Mouse (Mus musculus) midbrain, embryonic 10.5 days (tissue): ENCODE measurements at regions not wholly inside any gene's neighbourhood (a gene's known extent, or its start where the extent isn't known, plus 50 kb on each side); places are given as distances from the start of the nearest gene placed in this dataset.

Experiments used
- DNase-seq: peaks from one replicate; pipeline ENCODE4 v3.0.0-alpha.2; 2017; ENCODE audit warnings: low spot score
- H3K27ac ChIP-seq: fragments of 300-500 bp; sonication (generic); replicated peaks from 2 replicates; pipeline ENCODE4 v1.5.1; 2016; ENCODE audit warnings: mild to moderate bottlenecking
- H3K27me3 ChIP-seq: fragments of 300-500 bp; sonication (generic); 2 replicates; pipeline ENCODE4 v1.6.1; 2016; ENCODE audit warnings: low read depth, mild to moderate bottlenecking; ENCODE audit not compliant: poor library complexity, severe bottlenecking
- H3K36me3 ChIP-seq: fragments of 300-500 bp; sonication (generic); 2 replicates; pipeline ENCODE4 v1.6.1; 2016; ENCODE audit warnings: mild to moderate bottlenecking, moderate library complexity
- H3K4me1 ChIP-seq: fragments of 300-500 bp; sonication (generic); 2 replicates; pipeline ENCODE4 v1.6.1; 2016
- H3K4me3 ChIP-seq: fragments of 300-500 bp; sonication (generic); 2 replicates; pipeline ENCODE4 v1.5.1; 2016; ENCODE audit warnings: mild to moderate bottlenecking, moderate library complexity
- H3K9me3 ChIP-seq: fragments of 300-500 bp; sonication (generic); replicated peaks from 2 replicates; pipeline ENCODE4 v1.6.1; 2016; ENCODE audit warnings: mild to moderate bottlenecking
- WGBS: fragments of 180-500 bp; shearing (Covaris S2); methylation state at CpG from one replicate; pipeline ENCODE4 v1.1.7; 2016; 5-methylcytosine and 5-hydroxymethylcytosine counted together

- Histone ChIP-seq H3K4me3 (no peak overlapping the region), H3K4me1 (no peaks in the 10 kb centered on the region), H3K27ac (no peak overlapping the region), H3K36me3 (no peaks in the 10 kb centered on the region), H3K9me3 (no peaks in the 10 kb centered on the region), H3K27me3 (0 out of 2 replicates have a peak, but pooled peaks cover 7% of the 10 kb centered on the region)
- DNase-seq = no peak
- WGBS = 90% methylated on average over 5 of the region's 5 CpGs
These were observed 195.4 kb upstream of the Habp2 start for GRCm38 (mm10) chr19:56091581-56091980.

DNA sequence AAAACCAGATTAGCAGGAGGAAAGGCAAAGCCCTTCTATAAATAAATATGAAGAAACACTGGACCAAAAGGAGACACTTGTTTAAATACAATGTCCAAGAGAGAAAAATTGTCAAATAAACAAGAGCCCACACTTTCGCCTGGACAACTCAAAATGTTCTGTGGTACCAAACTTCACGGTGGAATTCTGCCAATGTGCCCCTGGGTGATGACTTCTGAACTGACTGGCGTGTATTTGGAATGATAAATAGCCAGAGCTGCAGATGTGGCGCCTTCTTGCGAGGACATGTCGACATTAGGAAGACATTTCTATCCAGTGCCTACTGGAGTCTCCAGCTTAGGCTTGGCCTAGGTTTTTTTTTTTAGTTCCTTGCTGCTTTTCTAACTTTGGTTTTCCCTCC, 191.1 kb upstream of the Habp2 start:
- WGBS = 90% methylated on average over 6 of the region's 6 CpGs
- H3K4me3 ChIP-seq = no peak overlapping the region
- 0 out of 2 replicates have a peak, but pooled peaks cover 7% of the 10 kb centered on the region for H3K27me3 ChIP-seq
- H3K9me3 ChIP-seq = peaks cover 16% of the 10 kb centered on the region; the same call in 1 of the 2 replicates
- no peaks in the 10 kb centered on the region for H3K4me1 ChIP-seq
- no peak overlapping the region for H3K27ac ChIP-seq
- no peaks in the 10 kb centered on the region for H3K36me3 ChIP-seq
- DNase-seq = no peak

DNA sequence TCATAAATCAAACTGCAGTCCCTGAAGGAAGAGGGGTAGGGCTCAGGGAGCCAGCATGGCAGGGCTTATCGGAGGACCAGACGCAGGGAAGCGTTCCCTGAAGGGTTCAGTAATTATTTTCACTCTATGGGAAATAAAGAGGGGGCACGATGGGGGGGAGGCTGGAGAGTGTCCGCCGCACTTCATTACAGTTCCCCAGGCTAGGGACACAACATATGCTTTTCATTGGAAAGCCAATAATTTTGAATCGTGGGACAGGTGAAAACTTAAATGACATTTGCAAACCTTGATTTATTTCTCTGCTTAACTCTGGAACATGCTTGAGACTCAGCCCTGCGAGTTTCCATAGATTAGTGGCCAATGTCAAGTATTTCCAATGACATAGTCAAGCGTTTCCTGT, 187.2 kb upstream of the Habp2 start:
- peaks cover 5% of the 10 kb centered on the region; the same call in 1 of the 2 replicates for H3K4me1 ChIP-seq
- no peak overlapping the region for H3K4me3 ChIP-seq
- peaks cover 16% of the 10 kb centered on the region; the same call in 1 of the 2 replicates for H3K27me3 ChIP-seq
- no peak overlapping the region for H3K27ac ChIP-seq
- DNase-seq = no peak
- WGBS = 91% methylated on average over 9 of the region's 9 CpGs
- H3K36me3 ChIP-seq = no peaks in the 10 kb centered on the region
- H3K9me3 ChIP-seq = peaks cover 16% of the 10 kb centered on the region; the same call in 1 of the 2 replicates

GRCm38 (mm10) chr19:56100131-56100872, 186.6 kb upstream of the Habp2 start:
- Histone ChIP-seq H3K4me3 (no peak overlapping the region), H3K36me3 (no peaks in the 10 kb centered on the region)
- DNase-seq = no peak

DNA sequence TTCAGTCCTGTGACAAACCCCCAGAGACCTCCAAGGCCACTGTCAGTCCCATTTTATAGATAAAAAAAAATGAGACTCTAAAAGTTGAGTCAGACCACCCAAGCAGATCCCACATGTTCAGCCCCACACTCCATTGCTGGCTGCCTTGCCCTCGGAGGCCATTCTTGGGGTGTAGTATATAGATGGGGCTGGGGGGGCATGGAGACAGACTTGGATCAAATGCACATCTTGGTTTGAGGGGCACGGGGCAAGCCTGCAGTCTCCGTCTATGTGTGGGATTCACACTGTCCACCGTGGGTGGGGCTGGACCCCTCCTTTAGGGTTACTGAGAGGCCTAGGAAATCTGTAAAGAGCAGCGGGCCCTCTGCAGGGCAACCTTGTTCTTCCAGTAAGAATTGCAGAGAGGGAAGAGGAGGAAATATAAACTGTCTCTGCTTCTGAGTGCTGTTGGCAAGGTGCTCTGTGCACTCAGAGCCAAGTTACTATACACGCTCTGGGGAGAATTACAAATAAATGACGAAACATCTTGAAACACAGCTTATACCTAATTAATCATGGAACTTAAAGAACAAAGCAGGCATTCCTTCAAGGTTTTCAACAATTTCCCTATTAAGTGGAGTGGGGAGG, 184.4 kb upstream of the Habp2 start:
- H3K36me3 ChIP-seq = no peaks in the 10 kb centered on the region
- peaks cover 29% of the 10 kb centered on the region; the same call in 1 of the 2 replicates for H3K27me3 ChIP-seq
- H3K9me3 ChIP-seq = peaks cover 16% of the 10 kb centered on the region; the same call in 1 of the 2 replicates
- H3K4me3 ChIP-seq = no peak overlapping the region
- H3K4me1 ChIP-seq = peaks cover 23% of the 10 kb centered on the region
- 82% methylated on average over 7 of the region's 7 CpGs for WGBS
- no peak for DNase-seq
- H3K27ac ChIP-seq = no peak overlapping the region

More at GRCm38 (mm10) chr19:56100131-56100872, 186.6 kb upstream of the Habp2 start:
- WGBS = 69% methylated on average over 4 of the region's 4 CpGs
- no peak overlapping the region for H3K27ac ChIP-seq
- peaks cover 16% of the 10 kb centered on the region; the same call in 1 of the 2 replicates for H3K9me3 ChIP-seq
- peaks cover 16% of the 10 kb centered on the region; the same call in 1 of the 2 replicates for H3K27me3 ChIP-seq
- H3K4me1 ChIP-seq = peaks cover 11% of the 10 kb centered on the region

DNA sequence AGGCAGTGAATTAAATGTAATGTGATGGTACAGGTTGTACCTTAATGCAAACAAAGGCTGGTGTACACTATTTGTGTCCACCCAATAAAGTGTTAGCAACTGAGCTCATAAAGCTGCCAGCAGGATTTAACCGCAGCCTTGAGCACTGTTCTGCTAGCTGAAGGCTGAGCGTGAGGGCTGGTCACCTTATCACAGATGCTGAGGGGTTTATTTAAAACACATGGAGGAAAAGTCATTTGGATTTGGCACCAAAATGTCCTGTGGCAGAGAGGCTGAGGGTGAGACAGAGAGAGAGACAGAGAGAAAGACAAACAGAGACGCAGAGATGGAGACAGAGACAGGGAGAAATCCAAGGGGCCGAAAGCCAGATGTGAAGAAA, 181.9 kb upstream of the Habp2 start:
- H3K27ac ChIP-seq = peak overlapping the region; percentile 59; the same call in 1 of the 2 replicates
- peaks cover 12% of the 10 kb centered on the region; the same call in 1 of the 2 replicates for H3K9me3 ChIP-seq
- WGBS = 85% methylated on average over 4 of the region's 4 CpGs
- H3K36me3 ChIP-seq = no peaks in the 10 kb centered on the region
- DNase-seq = no peak
- no peak overlapping the region for H3K4me3 ChIP-seq
- peaks cover 29% of the 10 kb centered on the region for H3K27me3 ChIP-seq
- peaks cover 23% of the 10 kb centered on the region for H3K4me1 ChIP-seq

DNA sequence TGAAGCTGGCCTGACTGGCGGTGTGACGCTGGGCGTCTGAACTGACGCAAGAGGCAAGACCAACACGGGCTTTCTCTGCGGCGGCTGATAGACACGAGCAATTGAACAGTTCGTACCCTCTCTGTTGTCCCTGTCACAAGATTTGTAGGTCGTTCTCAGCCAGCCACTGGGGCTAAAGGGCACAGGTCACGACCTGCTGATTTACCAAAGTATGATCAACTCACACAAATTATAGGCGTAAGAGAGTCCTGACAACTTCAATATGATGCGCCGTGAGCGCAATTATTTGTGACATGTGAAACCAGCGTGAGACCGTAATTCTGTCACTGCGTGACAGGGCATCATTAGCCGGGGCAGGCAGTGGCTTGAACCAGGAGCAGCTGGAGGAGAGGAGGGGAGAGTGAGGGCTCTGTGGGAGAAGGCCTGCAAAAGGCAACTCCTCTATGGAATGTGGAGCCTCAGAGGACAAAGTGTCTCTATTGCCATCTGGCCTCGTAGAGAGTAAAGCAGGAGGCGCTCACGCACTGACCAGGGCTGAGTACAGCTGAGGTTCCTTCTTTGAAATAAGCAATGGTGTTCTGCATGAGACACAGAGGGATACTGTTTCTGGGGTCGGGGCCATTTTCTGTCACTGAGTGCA, 181.4 kb upstream of the Habp2 start:
- 65% methylated on average over 23 of the region's 23 CpGs for WGBS
- H3K36me3 ChIP-seq = no peaks in the 10 kb centered on the region
- peaks cover 10% of the 10 kb centered on the region; the same call in 1 of the 2 replicates for H3K9me3 ChIP-seq
- H3K27me3 ChIP-seq = peaks cover 29% of the 10 kb centered on the region
- peak; percentile 67 for DNase-seq
- peaks cover 23% of the 10 kb centered on the region for H3K4me1 ChIP-seq
- no peak overlapping the region for H3K4me3 ChIP-seq
- peak overlapping the region; percentile 59 for H3K27ac ChIP-seq

DNA sequence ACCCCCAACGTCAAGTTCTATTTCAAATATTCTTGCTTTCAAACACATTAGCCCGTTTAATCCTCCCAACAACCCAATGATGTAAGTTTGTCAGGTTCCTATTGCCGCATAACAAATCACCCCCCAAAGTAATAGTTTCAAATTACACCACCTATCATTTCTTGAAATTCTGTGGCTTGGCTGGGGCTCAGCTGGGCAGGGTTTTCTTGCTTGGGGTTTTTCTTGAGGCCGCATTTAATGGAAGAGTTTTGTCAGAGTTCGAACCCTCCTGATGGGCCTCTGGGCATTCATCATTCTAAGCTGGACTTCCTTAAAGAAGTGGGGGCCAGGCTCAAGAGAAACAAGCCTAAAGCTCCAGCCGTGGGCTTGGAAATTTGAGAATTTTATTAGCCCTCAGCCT, 178.1 kb upstream of the Habp2 start:
- no peak for DNase-seq
- H3K36me3 ChIP-seq = no peaks in the 10 kb centered on the region
- peaks cover 23% of the 10 kb centered on the region; the same call in 1 of the 2 replicates for H3K27me3 ChIP-seq
- 89% methylated on average over 6 of the region's 6 CpGs for WGBS
- no peak overlapping the region for H3K4me3 ChIP-seq
- peaks cover 6% of the 10 kb centered on the region; the same call in 1 of the 2 replicates for H3K9me3 ChIP-seq
- H3K4me1 ChIP-seq = peaks cover 23% of the 10 kb centered on the region
- H3K27ac ChIP-seq = no peak overlapping the region

GRCm38 (mm10) chr19:56115552-56116284, 171.2 kb upstream of the Habp2 start:
- no peak for DNase-seq
- H3K27me3 ChIP-seq = peaks cover 12% of the 10 kb centered on the region; the same call in 1 of the 2 replicates
- WGBS = 22% methylated on average over 15 of the region's 15 CpGs
- peaks cover 21% of the 10 kb centered on the region for H3K4me1 ChIP-seq
- H3K4me3 ChIP-seq = no peak overlapping the region
- peaks cover 13% of the 10 kb centered on the region; the same call in 1 of the 2 replicates for H3K9me3 ChIP-seq
- H3K36me3 ChIP-seq = no peaks in the 10 kb centered on the region
- H3K27ac ChIP-seq = peak overlapping the region; percentile 59; the same call in 1 of the 2 replicates

- no peak for DNase-seq
- H3K4me1 ChIP-seq = peaks cover 21% of the 10 kb centered on the region
- 81% methylated on average over 7 of the region's 7 CpGs for WGBS
These were observed 170.7 kb upstream of the Habp2 start for GRCm38 (mm10) chr19:56116285-56116680.

GRCm38 (mm10) chr19:56120723-56121122, 166.2 kb upstream of the Habp2 start:
- no peak for DNase-seq
- WGBS = 92% methylated on average over 7 of the region's 7 CpGs
- Histone ChIP-seq H3K9me3 (peaks cover 28% of the 10 kb centered on the region), H3K27ac (no peak overlapping the region), H3K4me3 (no peak overlapping the region), H3K36me3 (no peaks in the 10 kb centered on the region), H3K27me3 (no peaks in the 10 kb centered on the region), H3K4me1 (peaks cover 10% of the 10 kb centered on the region)

More at GRCm38 (mm10) chr19:56116285-56116680, 170.7 kb upstream of the Habp2 start:
- peaks cover 12% of the 10 kb centered on the region; the same call in 1 of the 2 replicates for H3K27me3 ChIP-seq
- H3K27ac ChIP-seq = no peak overlapping the region
- H3K36me3 ChIP-seq = no peaks in the 10 kb centered on the region
- peaks cover 19% of the 10 kb centered on the region for H3K9me3 ChIP-seq
- H3K4me3 ChIP-seq = no peak overlapping the region

- Histone ChIP-seq H3K27me3 (no peaks in the 10 kb centered on the region), H3K27ac (no peak overlapping the region), H3K4me3 (no peak overlapping the region), H3K36me3 (no peaks in the 10 kb centered on the region), H3K9me3 (peaks cover 28% of the 10 kb centered on the region), H3K4me1 (no peaks in the 10 kb centered on the region)
- WGBS = 94% methylated on average over 5 of the region's 5 CpGs
- DNase-seq = no peak
These were observed 164.8 kb upstream of the Habp2 start for GRCm38 (mm10) chr19:56122186-56122585.
